Mouse (Mus musculus) embryonic fibroblast, embryonic 13.5 days (primary cell): ENCODE data around the gene Aak1.

ENCODE experiments used
- CTCF ChIP-seq: IDR thresholded peaks from 2 replicates; pipeline ENCODE4 v1.5.1; 2011; ENCODE audit warnings: mild to moderate bottlenecking, control low read depth, low read length, moderate library complexity, borderline replicate concordance; ENCODE audit not compliant: insufficient read depth
- POLR2A ChIP-seq: IDR thresholded peaks from 2 replicates; pipeline ENCODE4 v1.6.1; 2011; ENCODE audit warnings: low read depth, mild to moderate bottlenecking, control low read depth, low read length, moderate library complexity

DNA sequence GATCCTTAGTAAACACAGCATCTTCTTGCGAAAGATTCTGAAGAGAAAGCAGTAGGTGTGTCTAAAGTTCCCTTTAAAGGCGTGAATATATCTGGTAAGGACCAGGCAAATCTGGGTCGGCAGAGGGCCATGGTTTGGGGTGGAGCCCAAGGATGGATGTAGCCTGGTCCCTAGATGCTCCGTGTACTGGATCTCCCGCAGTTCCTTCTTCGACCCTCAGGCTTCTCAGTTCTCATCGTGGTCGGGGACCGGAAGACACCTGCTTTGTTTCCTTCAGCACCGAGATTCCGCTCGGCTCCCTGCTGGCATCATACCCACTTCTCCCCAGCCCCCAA lies 770 bp upstream of the Aak1 start:
- TF ChIP-seq CTCF (no peak), POLR2A (no peak)
